Mouse (Mus musculus) cerebellum, postnatal 4 days (tissue): ENCODE measurements around the gene Stkld1.

Experiments
- DNase-seq, 2 experiments: peaks; one replicate each; pipeline ENCODE4 v3.0.0; 2022; ENCODE audit warnings: low spot score in 2 of 2, mixed read lengths in 1 of 2

Stkld1 gene

GRCm38 (mm10) chr2:26963923-26964723 lies 30.3 kb downstream of the Stkld1 start, which contains the start of gene Rexo4:
Gene Rexo4, minus strand, starts transcription at chr2:26964386.
- DNase-seq, result peak; percentile 88 to 93

DNA sequence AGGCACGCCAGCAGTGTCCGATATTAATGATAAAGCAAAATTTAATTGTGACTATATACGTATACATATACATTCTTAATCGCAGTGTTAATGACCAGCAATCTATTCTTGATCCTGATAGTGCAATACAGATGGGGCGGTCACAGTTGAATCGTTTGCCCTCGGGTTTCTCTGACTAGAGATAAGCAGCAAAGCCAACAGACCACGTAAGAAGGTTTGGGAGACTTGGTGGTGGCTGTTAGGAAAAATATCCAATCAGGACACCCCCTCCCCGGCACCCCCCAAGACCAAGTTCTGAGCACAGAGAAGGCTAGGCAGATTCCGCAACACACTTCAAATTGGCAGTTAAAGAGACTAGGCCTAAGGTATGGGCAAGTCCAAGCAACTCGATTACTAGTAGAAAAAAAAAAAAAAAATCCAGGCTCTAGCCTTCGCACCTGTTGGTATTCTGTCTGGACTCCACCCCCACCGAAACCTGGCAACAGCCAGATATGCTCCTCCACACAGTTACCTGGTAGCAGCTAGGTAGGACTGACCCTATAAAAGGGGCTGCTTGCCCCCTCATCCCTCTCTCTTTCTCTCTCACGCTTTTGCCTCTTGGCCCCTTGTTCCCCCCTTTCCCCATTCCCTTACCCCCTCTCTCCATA lies 31.0 kb downstream of the Stkld1 start:
- DNase-seq, result no peak

GRCm38 (mm10) chr2:26967262-26967661 lies 33.4 kb downstream of the Stkld1 start:
- no peak for DNase-seq

- DNase-seq, result no peak
Measured at GRCm38 (mm10) chr2:26973116-26973515, 39.3 kb downstream of the Stkld1 start, which contains the start of gene Adamts13. Gene Adamts13, plus strand, starts transcription at chr2:26973416.

DNA sequence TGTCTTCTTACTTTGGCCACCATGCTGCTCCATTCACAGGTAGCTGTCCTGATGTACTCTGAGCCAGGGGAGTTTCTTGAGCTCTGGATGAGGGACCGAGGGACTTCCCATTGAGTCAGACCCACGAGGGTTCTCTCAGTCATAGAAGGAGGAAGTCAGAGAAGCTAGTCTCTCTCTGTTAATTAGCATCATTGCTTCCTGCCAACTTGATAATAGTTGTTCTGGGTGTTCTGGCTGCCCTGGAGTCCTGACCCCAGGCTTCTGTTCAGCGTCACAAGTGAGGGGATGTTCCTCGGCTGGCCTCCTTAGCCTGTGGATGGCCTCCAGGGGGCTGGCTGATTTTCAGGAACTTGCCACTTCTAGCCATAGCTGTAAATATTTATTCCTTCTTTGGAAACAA lies 40.1 kb downstream of the Stkld1 start:
- DNase-seq, result no peak

DNA sequence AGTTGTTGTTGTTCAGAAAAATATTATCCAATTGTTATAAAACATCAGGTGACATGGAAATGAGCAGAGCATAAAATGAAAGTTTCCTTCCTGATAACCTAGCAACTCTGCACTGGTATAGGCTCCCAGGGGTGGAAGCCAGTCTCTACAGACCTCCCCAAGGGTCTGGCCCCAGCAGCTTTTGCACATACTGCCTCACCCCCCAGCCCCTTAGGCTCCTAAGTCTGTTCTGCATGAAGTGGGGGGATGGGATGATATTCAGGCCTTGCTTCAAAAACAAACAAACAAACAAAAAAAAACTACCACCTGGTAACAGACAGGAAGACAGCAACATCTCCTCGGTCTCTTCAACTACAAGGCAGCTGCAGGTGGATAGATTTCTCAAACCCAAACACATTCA lies 46.5 kb downstream of the Stkld1 start:
- no peak for DNase-seq

DNA sequence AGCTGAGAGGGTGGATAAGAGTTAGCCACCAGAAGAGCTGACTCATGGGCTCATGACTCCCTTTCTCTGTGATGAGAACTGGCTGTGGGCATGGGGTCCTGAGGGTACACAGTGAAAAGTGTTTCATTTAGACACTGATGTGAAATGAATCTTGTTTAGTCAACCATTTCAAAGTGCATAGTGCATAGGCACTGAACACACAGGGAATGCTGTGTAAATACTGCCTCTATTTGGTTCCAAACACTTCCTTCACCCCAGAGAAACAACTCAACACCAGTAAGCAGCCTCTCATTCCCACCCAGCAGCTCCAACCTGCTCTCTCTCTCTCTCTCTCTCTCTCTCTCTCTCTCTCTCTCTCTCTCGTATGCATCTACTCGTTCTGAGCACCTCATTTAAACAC lies 50.3 kb downstream of the Stkld1 start:
- no peak for DNase-seq

- no peak for DNase-seq
Measured at GRCm38 (mm10) chr2:26984640-26985039, 50.8 kb downstream of the Stkld1 start.

GRCm38 (mm10) chr2:26993936-26994335 lies 60.1 kb downstream of the Stkld1 start:
- no peak for DNase-seq

GRCm38 (mm10) chr2:26997498-26997897 lies 63.7 kb downstream of the Stkld1 start:
- no peak for DNase-seq

DNA sequence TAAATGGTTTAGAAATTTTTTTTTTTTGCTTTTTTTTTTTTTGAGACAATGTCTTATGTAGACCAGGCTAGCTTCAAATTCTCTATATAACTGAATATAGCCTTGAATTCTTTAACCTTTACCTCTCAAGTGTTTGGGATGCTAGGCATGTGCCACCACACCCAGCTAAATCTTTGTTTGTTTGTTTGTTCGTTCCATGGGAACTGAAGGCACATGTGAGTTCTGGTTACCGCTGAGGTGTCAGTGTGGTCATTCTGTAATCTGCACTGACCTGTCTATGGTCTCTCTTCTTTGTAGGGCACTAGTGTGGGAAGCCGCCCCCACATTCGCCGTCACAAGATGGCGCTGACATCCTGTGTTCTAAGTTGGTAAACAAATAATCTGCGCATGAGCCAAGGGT lies 64.1 kb downstream of the Stkld1 start:
- DNase-seq, result no peak
